Mouse (Mus musculus) cortical plate, adult 2 months (tissue): ENCODE measurements around the gene Evi2b. TPM values are rescaled to one million over a fixed set of nuclear protein-coding genes. Genes with fewer than 3 reads are reported as not detected.

Experiments
- H3K27ac ChIP-seq: fragments of 200-500 bp; 2 replicates; pipeline ENCODE4 v1.5.1; 2012; ENCODE audit warnings: low read length, control low read depth, inconsistent platforms; ENCODE audit not compliant: insufficient read depth
- H3K4me1 ChIP-seq: fragments of 200-500 bp; 2 replicates; pipeline ENCODE4 v1.6.1; 2011; ENCODE audit warnings: low read length; ENCODE audit not compliant: control insufficient read depth, insufficient read depth
- H3K4me3 ChIP-seq: fragments of 200-500 bp; 2 replicates; pipeline ENCODE4 v1.5.1; 2011; ENCODE audit warnings: mild to moderate bottlenecking, low read length, control low read depth; ENCODE audit not compliant: insufficient read depth
- CTCF ChIP-seq: fragments of 200-500 bp; IDR thresholded peaks from 2 replicates; pipeline ENCODE4 v1.5.1; 2011; ENCODE audit warnings: mild to moderate bottlenecking, control low read depth, low read length; ENCODE audit not compliant: insufficient read depth; ENCODE audit errors: extremely low read depth
- POLR2A ChIP-seq: fragments of 200-500 bp; IDR thresholded peaks from 2 replicates; pipeline ENCODE4 v1.6.1; 2011; ENCODE audit warnings: mild to moderate bottlenecking, low read length, control low read depth; ENCODE audit not compliant: insufficient read depth; ENCODE audit errors: extremely low read depth
- polyA plus RNA-seq: library from polyadenylated mRNA; depleted of rRNA; stranded (reverse); fragments of >200 nt; gene quantifications from 2 replicates; pipeline ENCODE4 v1.2.3, GENCODE M21; 2012; rRNA removed

Evi2b gene
- polyA plus RNA-seq, 1 experiment: 1.3 TPM

- Histone ChIP-seq H3K4me1 (peaks cover 5% of the 10 kb centered on the region), H3K4me3 (peak within 1 kb of the TSS; percentile 38), H3K27ac (peak within 1 kb of the TSS; percentile 70; the same call in 1 of the 2 replicates)
- TF ChIP-seq POLR2A (peak; percentile 100), CTCF (no peak)
These were observed 19.7 kb downstream of the Evi2b start, which contains the start of gene Omg for GRCm38 (mm10) chr11:79503845-79504244. Gene Omg, minus strand, starts transcription at chr11:79504084.

- Histone ChIP-seq H3K4me1 (peaks cover 5% of the 10 kb centered on the region), H3K27ac (peak overlapping the region; percentile 70; the same call in 1 of the 2 replicates), H3K4me3 (peak overlapping the region; percentile 38)
- TF ChIP-seq POLR2A (no peak), CTCF (no peak)
These were observed 20.6 kb downstream of the Evi2b start for GRCm38 (mm10) chr11:79502917-79503316.

- Histone ChIP-seq H3K27ac (no peak overlapping the region), H3K4me1 (no peaks in the 10 kb centered on the region; the same call in 1 of the 2 replicates), H3K4me3 (no peak overlapping the region)
- TF ChIP-seq CTCF: no peak
- TF ChIP-seq POLR2A: no peak
These were observed 28.4 kb downstream of the Evi2b start for GRCm38 (mm10) chr11:79494976-79495800.

GRCm38 (mm10) chr11:79484721-79485120 lies 38.8 kb downstream of the Evi2b start:
- H3K4me3 ChIP-seq: no peak overlapping the region
- H3K27ac ChIP-seq: no peak overlapping the region
- TF ChIP-seq POLR2A (no peak), CTCF (no peak)
- no peaks in the 10 kb centered on the region for H3K4me1 ChIP-seq

GRCm38 (mm10) chr11:79483876-79484528 lies 39.6 kb downstream of the Evi2b start:
- TF ChIP-seq POLR2A (no peak), CTCF (no peak)
- no peak overlapping the region for H3K27ac ChIP-seq
- no peak overlapping the region for H3K4me3 ChIP-seq
- no peaks in the 10 kb centered on the region for H3K4me1 ChIP-seq

GRCm38 (mm10) chr11:79483392-79483791 lies 40.2 kb downstream of the Evi2b start:
- TF ChIP-seq POLR2A (no peak), CTCF (no peak)
- Histone ChIP-seq H3K27ac (no peak overlapping the region), H3K4me1 (no peaks in the 10 kb centered on the region), H3K4me3 (no peak overlapping the region)

GRCm38 (mm10) chr11:79468097-79468496 lies 55.5 kb downstream of the Evi2b start:
- Histone ChIP-seq H3K4me1 (peaks cover 1% of the 10 kb centered on the region), H3K27ac (no peak overlapping the region), H3K4me3 (no peak overlapping the region)
- no peak for TF ChIP-seq POLR2A
- no peak for TF ChIP-seq CTCF

Other genes starting within 250 kb of the Evi2b start
- gene Gm9964, start 226.9 kb downstream of the Evi2b start, polyA plus RNA-seq: not detected in 2 replicates
- 33.8 and 34.2 TPM in 2 replicates for gene Nf1, start 184.1 kb downstream of the Evi2b start, polyA plus RNA-seq
- 175 and 183 TPM in 2 replicates for gene Omg, start 19.7 kb downstream of the Evi2b start, polyA plus RNA-seq
- 0.09 and 0.10 TPM in 2 replicates for gene Evi2, start 6.8 kb upstream of the Evi2b start, polyA plus RNA-seq
- gene Evi2a, start 6.8 kb upstream of the Evi2b start, polyA plus RNA-seq: 45.1 and 55.6 TPM in 2 replicates
- gene Rab11fip4, start 67.5 kb upstream of the Evi2b start, polyA plus RNA-seq: 135 and 141 TPM in 2 replicates